Mouse (Mus musculus) kidney, postnatal 10 days (tissue): ENCODE data around the gene Klf12.
A peak's percentile ranks its signal among the peaks of the same experiment; 100 is the strongest.

Source experiments
- DNase-seq: peaks from one replicate; pipeline ENCODE4 v3.0.0; 2021; ENCODE audit warnings: mixed read lengths

The Klf12 gene

DNA sequence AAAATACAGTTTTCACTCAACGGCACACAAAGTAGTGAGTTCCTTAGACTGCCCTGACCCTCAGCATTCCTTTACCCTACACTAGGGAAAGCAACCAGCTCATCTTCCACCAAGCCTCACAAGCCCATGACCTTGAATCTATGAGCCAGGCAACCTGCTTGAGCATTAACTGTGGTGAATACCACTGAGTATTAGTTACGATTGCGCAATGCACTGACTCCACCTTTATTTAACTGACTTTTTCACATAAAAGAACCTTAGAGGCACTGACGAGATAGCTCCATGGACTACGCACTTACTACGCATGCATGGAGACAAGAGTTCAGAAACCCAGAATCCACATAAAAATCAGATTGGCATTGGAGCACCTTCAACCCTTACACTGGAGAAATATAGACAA, 158.4 kb downstream of the Klf12 start:
- no peak for DNase-seq

DNA sequence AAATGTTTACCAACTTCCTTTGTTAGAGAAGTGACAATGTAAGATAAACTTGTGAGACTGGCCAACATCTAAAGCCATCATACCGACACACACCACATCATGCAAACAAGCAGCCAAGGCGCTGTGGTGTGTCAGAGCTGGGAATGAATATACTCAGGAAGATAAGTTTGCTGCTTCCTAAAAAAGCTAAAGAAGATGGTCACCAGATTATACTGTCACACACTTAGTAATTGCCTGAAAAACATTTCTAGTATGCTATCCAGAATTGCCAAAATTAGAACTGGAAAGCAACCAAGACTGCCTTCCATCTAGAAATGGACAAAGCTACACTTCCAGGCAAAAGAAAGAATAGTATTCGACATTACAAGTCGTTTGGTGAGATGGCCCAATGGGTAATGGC, 163.4 kb downstream of the Klf12 start:
- no peak for DNase-seq

DNA sequence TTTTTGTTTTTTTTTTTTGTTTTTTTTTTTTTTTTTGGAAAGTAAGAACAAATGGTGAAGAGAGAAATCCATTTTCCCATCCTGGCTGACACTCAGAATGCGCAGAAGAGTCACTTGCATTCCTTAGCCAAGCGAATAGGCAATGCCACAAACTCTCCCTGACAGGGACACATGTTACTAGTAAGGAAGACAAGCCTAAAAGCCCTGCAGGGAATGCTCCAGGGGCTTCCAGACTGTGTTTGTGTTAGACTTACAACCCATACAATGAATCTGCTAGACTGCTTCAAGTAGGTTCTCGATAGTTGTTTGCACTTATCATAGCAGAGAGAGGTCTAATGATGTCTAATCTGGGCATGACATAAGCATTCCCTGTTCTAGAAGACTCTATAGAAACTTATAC, 164.6 kb downstream of the Klf12 start:
- no peak for DNase-seq

DNA sequence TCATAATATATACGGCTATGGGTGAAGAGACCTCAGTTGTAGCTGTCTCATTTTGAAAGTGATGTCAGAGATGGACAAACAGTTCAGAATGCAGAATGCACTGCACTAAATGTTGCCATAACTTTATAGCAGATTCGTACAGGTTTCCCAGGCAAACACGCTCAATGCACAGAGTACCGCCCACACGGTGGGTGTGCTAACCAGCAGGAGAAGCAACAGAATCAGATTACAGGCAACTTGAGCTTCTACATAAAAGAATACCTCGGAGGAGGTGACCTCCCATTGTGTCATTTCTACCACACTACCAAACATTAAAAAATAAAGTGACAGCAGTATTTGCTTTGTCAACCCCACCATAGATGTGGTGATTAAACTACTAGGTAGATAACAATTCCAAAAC, 171.1 kb downstream of the Klf12 start:
- no peak for DNase-seq

DNA sequence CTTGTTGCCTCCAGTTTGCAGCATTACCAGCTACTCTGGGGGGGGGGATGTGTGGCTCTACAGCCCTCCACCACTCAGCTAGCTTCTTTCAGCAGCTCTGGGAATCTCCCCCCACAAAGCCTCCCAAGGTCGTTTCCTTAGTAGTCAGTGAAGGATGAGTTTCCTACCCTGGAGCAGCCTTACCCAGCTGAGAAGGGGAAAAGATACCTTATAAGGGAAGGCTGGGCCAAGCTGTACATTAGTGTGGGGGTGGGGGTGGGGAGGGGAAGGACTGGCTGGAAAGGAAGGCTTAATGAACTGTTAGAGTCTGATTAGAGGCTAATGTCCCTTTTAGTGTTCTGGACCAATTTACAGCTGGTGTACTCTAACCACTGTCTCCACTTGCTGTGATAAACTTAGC, 172.7 kb downstream of the Klf12 start:
- no peak for DNase-seq

DNA sequence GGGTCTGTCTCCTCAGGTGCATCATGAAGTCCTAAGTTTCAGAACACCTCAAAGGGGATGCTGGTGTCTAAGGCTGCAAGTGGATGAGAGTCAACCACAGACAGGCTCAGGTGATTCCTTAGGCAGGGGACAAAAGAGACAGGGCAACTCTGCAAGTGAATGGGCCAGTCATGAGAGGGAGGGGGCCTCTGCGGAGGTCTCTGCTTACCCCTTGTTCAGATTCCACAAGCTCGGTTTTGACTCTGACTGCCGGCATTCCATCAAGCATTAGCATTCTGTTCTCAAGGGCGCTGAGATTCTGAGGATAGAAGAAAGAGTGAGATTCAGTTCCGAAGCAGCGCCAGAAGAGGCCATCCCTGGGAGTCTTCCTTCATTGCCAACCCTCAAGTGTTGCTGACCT, 174.9 kb downstream of the Klf12 start:
- DNase-seq = no peak

DNA sequence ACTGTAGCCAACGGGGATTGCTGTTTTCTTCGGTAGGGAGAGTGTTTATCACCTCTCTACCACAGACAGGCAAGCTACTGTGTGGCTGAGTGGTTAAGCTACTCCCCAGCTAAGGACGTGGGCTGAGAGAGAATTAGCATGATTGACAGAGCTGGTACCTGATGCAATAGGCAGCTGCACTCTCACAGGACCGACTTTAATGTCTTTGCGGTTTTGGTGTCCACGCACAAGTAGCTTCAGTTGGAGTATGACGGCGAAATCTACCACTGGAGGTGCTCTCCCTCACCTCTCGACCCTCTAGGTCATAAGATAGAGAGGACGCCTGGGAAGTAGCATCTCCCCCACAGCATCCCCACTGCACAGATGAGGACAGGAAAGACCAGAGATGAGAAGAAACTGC, 178.9 kb downstream of the Klf12 start:
- no peak for DNase-seq

DNA sequence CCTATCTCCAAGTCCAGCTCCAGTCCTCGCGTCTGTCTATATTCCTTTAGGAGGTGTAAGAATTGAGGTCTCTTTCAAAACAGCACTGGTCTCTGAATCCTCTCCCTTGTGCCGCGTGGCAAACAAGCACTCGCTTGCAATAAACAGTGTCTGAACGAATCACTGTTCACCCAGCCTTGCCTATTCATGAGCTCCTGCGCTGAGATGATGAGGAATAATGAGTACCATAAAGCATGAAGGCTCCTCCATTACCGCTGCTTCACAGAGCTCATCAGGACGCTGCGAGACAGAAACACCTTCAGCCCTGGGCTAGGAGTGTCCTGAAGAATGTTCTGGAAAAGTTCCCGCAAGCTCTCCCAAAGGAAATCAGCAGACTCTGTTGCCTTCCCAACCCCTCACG, 179.7 kb downstream of the Klf12 start:
- DNase-seq = no peak

DNA sequence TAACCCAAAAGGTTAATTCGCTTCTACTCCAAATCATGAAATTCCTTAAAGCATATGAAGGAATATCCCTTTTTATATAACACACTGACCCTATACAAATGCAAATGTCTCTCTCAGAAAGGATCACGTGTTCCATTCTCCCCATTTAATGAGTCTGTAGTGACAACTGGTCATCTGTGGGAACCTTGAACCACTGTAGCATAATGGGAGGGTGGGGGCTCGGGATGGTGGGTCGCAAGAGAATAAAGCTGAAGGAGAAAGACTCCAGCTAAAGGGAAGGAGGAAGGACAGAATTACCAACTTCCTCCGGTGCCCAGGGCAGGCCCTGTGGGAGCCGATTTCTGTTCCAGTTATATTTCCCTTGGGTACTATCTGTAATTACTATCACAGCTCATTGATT, 180.7 kb downstream of the Klf12 start:
- no peak for DNase-seq

DNA sequence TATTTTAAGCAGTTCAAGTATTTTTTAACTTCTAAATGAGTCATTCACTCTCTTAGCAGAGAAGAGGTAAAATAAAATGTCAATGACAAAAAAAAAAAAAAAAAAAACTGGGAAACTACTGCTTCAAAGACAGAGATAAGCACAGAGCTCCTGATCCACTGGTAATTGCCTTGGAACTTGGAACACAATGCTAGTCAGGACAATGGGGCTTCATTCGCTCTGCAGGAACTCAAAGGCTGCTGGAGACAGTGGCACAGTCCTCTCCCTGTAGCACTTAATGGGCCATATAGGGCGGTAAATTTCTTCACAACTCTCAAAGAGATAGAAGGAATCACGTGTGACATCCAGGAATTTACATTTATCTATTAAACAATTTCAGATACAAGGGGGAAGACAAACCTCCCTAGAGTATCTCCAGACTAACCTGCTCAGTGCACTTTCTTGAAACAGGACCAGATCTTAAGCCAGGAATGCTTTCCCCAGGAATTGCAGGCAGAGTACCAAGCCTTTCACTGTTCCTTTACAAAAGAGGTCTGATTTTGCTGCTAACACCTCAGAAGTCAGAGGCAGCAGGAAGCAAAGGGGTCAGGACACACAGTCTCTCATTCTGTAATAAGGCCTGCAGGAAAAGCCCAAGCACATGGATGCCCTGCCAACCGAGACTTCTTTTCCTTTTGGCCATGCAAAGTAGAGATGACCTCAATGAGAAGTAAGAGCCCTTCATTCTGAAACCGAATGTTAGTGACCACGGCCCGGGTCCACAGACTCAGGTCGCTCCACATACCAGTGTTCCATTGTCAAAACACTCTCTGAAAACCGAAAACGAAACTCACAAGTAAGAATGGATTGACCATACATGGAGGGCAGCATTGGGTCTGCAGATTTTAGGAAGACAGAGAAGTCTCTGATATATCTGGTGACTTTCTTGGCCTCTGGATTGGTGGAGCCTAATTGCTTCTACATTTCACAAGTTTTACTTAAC, 187.0 kb downstream of the Klf12 start:
- no peak for DNase-seq

DNA sequence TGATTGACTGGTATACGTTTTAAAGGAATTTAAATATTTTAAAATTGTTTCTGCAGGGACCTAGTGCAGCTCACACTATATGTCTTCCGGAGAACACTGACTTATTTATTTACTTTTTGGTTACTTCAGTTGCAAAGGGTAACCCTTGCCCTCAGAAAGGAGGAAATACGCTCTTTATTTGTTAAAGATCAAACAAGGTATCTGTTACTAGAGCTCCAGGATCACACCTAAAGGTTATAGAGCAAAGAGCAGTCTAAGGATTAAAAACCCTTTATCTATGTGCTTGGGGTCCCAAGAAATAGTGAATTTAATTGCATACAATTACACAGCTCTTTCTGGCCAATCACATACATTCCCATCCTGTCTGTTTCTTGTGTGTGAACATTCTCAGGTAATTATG, 188.7 kb downstream of the Klf12 start:
- DNase-seq = no peak

DNA sequence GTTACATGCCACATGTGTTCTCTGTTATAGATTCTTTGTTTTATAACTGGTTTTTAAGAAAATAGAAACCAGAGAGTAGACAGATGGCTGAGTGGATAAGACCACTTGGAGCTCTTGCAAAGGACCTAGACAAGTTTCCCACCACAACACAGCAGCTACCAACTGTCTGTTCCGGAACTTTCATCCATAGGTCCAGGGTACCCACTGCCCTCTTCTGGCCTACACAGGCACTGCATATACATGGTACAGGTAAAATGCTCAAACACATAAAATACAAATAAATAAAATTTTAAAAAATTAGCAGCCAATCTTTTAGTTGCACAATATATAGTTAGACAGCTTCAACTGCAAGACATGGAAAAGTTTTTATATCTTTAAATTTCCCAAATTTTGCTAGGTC, 194.0 kb downstream of the Klf12 start:
- peak; percentile 14 for DNase-seq

DNA sequence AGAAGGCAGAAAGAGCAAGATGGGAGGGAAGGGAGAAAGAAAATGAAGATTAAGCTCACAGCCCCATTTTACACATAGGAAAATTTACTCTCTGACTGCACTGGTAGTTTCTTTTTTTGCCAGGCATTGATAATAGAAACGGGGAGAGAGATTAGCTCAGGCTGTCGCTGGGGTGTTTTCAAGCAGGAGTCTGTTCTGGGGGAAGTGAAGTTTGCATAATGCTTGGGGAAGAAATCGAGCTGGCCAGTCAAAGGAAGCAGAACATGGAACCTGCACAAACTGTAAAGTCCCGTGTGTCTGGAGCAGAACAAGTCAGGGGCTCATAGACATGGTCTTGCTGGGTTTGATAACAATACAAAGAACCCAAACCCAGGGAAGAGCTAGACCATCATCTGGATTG, 204.9 kb downstream of the Klf12 start:
- no peak for DNase-seq

DNA sequence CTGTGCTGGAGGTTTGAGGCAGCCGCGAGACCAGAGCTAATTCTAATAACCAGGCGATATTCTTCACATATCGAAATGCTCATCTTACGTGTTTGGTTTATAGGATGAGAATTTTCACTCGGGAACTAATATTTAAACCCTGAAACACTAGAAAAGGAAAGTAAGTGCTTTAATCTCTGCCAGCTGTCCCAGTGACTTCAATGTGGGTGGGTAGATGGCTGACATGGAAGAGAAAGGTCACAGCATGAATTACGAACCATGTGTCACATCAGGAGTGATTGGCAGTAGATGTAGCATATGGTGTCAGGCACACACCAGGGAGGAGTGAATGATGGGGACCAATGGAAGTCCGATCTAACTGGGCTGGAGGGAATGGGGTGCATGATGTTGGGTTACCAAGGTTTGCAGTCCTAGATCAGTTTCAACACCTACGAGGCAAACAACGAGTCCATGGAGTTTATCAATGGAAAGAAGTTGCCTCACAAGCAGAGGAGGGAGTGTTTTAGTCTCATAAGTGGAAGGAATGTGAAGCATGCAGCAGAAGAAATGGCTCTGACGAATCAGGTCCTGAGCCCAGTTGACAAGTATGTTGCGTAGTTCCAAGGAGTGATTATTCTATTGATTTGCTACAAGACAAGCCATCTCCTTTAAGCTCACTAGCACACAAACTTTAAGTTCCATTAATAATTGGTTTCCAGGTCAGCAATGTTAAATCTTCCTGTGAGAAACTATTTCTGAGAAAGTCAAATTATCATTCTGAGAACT, 211.9 kb downstream of the Klf12 start:
- DNase-seq = no peak

DNA sequence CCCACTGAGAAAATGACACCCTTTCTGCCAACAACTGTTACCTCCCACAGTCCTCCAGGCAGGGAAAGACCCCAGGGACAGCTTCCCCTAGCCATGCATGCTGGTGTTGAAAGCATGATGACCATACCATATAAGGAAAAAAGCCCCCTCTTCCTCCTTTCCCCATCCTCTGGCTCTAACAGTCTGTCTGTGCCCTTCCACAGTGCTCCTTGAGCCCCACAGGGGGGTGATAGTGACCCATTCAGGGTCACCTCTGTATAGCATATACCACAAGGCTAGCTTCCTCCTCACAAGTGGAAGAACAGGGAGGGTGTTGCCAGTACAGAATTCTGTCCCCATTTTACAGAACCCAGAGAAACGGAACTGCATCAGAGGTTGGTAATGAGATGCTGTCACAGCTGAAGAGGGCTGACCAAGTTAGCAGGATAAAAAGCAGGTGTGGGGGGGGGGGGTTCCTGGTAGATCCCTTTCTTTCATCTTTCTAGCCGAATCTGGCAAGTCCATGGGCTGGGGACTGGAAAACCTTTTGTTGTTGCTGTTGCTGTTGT, 214.9 kb downstream of the Klf12 start:
- DNase-seq = no peak

DNA sequence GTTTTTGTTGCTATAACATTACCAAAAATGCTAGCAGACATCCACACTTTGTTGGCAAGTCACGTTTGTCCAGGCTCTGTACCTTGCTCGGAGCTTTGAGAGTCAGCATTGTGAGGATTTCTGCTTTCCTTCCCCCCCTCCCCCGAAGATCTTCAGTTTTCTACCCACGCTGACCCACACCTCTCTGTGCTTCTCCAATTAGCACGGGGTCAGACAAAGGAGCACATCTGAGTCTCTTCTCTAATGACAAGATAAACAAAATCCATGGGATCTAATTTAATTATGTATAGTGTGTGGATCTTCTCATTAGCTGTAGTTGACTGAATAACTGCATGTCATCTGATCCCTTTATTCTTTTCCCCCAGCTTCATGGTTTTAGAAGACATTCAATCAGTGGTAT, 215.8 kb downstream of the Klf12 start:
- no peak for DNase-seq

DNA sequence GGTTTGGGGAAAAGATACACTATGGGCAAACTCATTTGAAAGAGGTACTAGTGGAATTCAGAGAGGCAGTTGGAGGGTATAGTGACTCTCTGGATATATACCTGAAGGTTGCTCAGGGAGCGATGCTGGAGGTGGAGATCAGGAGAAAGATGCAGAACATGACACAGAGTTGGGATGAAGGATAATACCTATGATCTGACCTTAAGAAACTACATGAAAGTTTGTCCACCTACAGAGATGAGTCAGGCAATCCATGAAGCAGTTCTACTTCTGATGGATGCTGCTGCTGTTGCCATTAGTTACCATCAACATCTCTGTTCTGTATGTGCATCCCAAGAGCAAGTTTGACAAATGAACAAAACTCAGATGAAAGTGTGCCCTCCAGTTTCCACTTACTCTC, 222.0 kb downstream of the Klf12 start:
- no peak for DNase-seq

DNA sequence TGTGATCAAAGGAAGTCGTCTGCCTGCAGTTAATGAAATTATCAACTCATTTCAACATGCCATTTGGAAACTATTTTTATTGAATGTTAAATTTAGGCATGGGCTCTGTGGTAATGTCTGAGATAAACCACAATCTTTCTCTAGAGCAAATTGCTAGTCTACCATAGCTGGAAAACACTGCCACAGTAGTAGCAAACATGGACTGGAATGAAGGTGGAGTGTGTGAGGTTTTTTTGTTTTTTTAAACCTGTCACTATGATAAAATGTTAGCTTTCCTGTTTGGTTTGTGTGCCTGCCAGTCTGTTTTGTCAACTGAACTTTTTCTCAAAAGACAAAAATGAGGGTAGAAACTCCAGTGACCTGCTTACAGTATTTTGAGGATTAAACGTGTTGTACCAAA, 230.3 kb downstream of the Klf12 start:
- no peak for DNase-seq

DNA sequence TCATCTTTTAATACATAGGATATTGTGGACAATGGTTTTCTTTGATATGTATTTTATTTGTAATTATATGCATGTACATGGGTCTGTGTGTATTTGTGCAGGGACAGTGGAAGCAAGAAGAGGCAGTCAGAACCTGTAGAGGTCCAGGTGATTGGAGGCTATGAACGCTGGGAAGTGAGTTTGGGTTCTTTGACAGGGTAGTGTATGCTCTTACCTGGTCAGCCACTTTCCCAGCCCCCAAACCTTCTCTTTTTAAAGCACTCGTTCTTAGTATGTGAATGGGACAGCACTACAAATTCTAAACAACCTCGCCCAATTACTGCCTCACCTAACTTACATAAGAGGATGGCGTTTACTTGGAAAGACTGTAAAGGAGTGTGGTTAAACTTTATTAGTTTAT, 231.0 kb downstream of the Klf12 start:
- no peak for DNase-seq

DNA sequence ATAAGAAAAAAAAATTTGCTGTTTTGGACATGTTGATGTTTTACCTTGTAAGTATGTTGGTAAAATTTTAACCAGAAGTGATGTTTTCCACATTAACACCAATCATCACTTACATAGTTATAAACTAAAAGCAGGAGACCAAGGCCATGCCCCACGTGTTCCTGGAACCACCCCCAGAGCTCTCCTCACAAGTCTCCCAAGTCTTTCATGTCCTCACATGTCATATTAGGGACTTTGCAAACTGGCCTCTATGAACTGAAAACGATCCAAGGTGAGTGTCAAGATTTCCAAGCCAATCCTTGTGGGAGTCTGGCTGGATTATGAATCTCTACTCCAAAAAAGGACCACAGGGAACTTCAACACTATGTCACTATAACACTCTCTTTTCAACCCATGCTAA, 231.6 kb downstream of the Klf12 start:
- peak; percentile 13 for DNase-seq

DNA sequence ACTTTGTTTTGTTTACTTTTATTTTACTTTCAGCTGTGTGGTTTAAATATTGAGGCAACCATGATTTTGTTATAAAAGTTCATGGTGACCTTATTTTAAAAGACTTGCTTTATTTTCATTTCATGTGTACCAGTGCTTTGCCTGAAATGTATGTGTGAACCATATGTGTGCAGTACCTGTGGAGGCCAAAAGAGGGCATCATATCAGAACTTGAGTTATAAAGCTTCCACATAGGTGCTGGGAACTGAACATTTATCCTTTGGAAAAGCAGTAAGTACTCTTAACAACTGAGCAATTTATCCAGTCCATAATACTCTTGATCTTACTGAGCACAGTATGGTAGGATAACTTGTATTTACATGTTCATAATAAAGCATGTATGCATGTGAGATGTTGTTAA, 239.0 kb downstream of the Klf12 start:
- DNase-seq = no peak

DNA sequence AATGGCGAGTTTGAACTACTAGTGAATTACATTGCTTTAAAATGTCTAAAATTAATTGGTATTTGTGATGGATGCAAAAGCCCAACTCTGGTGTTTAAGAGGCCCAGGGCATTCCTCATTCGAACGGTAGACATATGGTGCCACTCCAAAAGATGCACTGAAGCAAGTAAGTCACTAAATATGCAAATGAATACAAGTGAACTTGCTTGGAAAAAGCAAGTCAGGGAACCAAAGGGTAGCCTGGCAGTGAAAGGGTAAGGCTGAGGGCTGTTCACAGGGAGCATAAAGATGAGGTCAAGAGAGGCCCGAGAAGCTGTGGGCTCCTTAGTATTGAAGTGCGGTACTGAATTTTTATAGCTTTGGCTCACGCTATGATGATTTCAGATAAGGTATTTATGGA, 242.7 kb downstream of the Klf12 start:
- DNase-seq = no peak

DNA sequence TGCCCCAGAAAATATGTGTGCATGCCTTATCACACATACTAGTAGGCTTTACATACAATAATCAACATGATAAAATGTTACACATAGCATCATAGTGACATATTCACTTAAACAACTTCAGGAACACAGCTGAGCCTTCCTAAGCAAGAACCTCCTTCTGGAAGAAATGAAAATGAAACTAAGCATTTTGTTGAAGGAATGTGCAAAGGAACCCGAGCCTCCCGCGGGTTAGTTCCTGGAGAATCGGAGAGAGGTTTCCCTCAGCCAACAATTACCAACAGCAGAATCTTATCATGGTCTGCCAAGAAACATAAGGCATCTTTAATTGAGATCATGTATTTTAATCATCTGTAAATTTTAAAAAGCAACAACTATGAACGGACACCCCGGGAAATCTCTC, 257.8 kb downstream of the Klf12 start:
- DNase-seq = no peak

DNA sequence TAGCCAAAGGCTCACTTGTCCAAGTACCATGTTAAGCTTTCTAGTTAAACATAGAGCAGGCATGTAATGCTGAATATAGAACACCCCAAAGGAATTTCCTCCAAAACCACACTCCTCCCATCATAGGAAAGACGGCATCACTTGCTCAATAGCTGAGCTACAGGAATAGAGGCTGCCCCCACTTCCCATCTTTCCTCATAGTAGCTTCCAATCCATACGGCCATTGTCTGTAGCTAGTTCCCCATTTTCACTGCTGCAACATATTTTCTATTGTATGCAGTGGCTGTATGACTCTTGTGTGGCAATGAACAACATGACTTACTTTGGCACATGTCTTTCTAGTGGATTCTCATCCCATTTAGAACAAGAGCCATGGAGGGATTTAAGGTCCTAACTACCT, 267.3 kb downstream of the Klf12 start:
- DNase-seq = no peak
